Mouse (Mus musculus) neural tube, embryonic 13.5 days (tissue): ENCODE data around the gene Irx2. TPM values are rescaled to one million over a fixed set of nuclear protein-coding genes. Genes with fewer than 3 reads are reported as not detected.
A peak's percentile ranks its signal among the peaks of the same experiment; 100 is the strongest.

ENCODE experiments used
- ATAC-seq: fragments of 200-750 bp; cut with Nextera tagmentation; 2 replicates; pipeline ENCODE4 v1.8.0; 2017; ENCODE audit warnings: low read depth, mild to moderate bottlenecking, moderate TSS enrichment, moderate library complexity
- H3K27ac ChIP-seq: fragments of 300-500 bp; sonication (generic); replicated peaks from 2 replicates; pipeline ENCODE4 v1.5.1; 2015; ENCODE audit warnings: moderate library complexity, mild to moderate bottlenecking, inconsistent platforms
- H3K27me3 ChIP-seq: fragments of 300-500 bp; sonication (generic); 2 replicates; pipeline ENCODE4 v1.6.1; 2015; ENCODE audit warnings: mild to moderate bottlenecking, inconsistent platforms
- H3K36me3 ChIP-seq: fragments of 300-500 bp; sonication (generic); 2 replicates; pipeline ENCODE4 v1.6.1; 2015; ENCODE audit warnings: mild to moderate bottlenecking, inconsistent platforms
- H3K4me1 ChIP-seq: fragments of 300-500 bp; sonication (generic); replicated peaks from 2 replicates; pipeline ENCODE4 v1.6.1; 2015; ENCODE audit warnings: inconsistent platforms
- H3K4me2 ChIP-seq: fragments of 300-500 bp; sonication (generic); 2 replicates; pipeline ENCODE4 v1.6.1; 2015; ENCODE audit warnings: inconsistent platforms, mild to moderate bottlenecking, moderate library complexity
- H3K4me3 ChIP-seq: fragments of 300-500 bp; sonication (generic); 2 replicates; pipeline ENCODE4 v1.5.1; 2015; ENCODE audit warnings: mild to moderate bottlenecking, inconsistent platforms
- H3K9ac ChIP-seq: fragments of 300-500 bp; sonication (generic); 2 replicates; pipeline ENCODE4 v1.6.1; 2015; ENCODE audit warnings: moderate library complexity, mild to moderate bottlenecking, inconsistent platforms
- H3K9me3 ChIP-seq: fragments of 300-500 bp; sonication (generic); 2 replicates; pipeline ENCODE4 v1.6.1; 2016; ENCODE audit warnings: inconsistent platforms
- WGBS: fragments of 180-500 bp; shearing (Covaris S2); methylation state at CpG from one replicate; pipeline ENCODE4 v1.1.7; 2015; 5-methylcytosine and 5-hydroxymethylcytosine counted together
- polyA plus RNA-seq: library from polyadenylated mRNA; unstranded; fragments of >200 nt; fragmentation: Nextera tagmentation; extraction: Ambion mirVana; gene quantifications from 2 replicates; pipeline ENCODE4 v1.2.1, GENCODE M21; 2015

Irx2 gene
- polyA plus RNA-seq, 1 experiment from 2014 or later: 12.3 TPM

- H3K4me3 ChIP-seq: peak overlapping the region; percentile 59
- H3K4me1 ChIP-seq: peaks cover 62% of the 10 kb centered on the region
- peak overlapping the region; percentile 74 for H3K4me2 ChIP-seq
- peaks cover 94% of the 10 kb centered on the region for H3K27me3 ChIP-seq
- H3K9me3 ChIP-seq: no peaks in the 10 kb centered on the region
- no peaks in the 10 kb centered on the region for H3K36me3 ChIP-seq
- ATAC-seq: peak; percentile 42; the same call in 1 of the 2 replicates
- peak overlapping the region; percentile 79 for H3K9ac ChIP-seq
- WGBS: under 1% methylated on average over 42 of the region's 42 CpGs
- peak overlapping the region; percentile 67 for H3K27ac ChIP-seq
Observed at GRCm38 (mm10) chr13:72627391-72628321, 964 bp upstream of the Irx2 start.

GRCm38 (mm10) chr13:72628935-72629631 lies 463 bp downstream of the Irx2 start:
- Histone ChIP-seq H3K36me3 (no peaks in the 10 kb centered on the region), H3K9me3 (no peaks in the 10 kb centered on the region), H3K9ac (peak overlapping the region; percentile 79), H3K4me2 (peak overlapping the region; percentile 74), H3K4me3 (peak overlapping the region; percentile 59), H3K27ac (peak overlapping the region; percentile 84), H3K4me1 (peaks cover 63% of the 10 kb centered on the region), H3K27me3 (peaks cover 92% of the 10 kb centered on the region)
- WGBS: under 1% methylated on average over 87 of the region's 88 CpGs
- peak; percentile 60 for ATAC-seq

GRCm38 (mm10) chr13:72629806-72630205 lies 1.2 kb downstream of the Irx2 start:
- 2% methylated on average over 13 of the region's 13 CpGs for WGBS
- no peak overlapping the region for H3K27ac ChIP-seq
- peaks cover 93% of the 10 kb centered on the region for H3K27me3 ChIP-seq
- no peaks in the 10 kb centered on the region for H3K9me3 ChIP-seq
- H3K4me3 ChIP-seq: peak overlapping the region; percentile 59
- H3K4me1 ChIP-seq: peaks cover 59% of the 10 kb centered on the region
- peak overlapping the region; percentile 79 for H3K9ac ChIP-seq
- no peaks in the 10 kb centered on the region for H3K36me3 ChIP-seq
- peak overlapping the region; percentile 74 for H3K4me2 ChIP-seq
- no peak for ATAC-seq

- Histone ChIP-seq H3K4me2 (peak overlapping the region; percentile 74), H3K36me3 (no peaks in the 10 kb centered on the region), H3K9ac (peak overlapping the region; percentile 79), H3K9me3 (no peaks in the 10 kb centered on the region), H3K4me3 (peak overlapping the region; percentile 59), H3K27me3 (peaks cover 95% of the 10 kb centered on the region), H3K27ac (peak overlapping the region; percentile 62; the same call in 1 of the 2 replicates), H3K4me1 (peaks cover 62% of the 10 kb centered on the region)
- WGBS: 2% methylated on average over 60 of the region's 60 CpGs
- no peak for ATAC-seq
Observed at GRCm38 (mm10) chr13:72630501-72631372, 2.1 kb downstream of the Irx2 start.

GRCm38 (mm10) chr13:72631373-72632021 lies 2.9 kb downstream of the Irx2 start:
- peaks cover 67% of the 10 kb centered on the region for H3K4me1 ChIP-seq
- no peaks in the 10 kb centered on the region for H3K36me3 ChIP-seq
- peaks cover 93% of the 10 kb centered on the region for H3K27me3 ChIP-seq
- H3K27ac ChIP-seq: peak overlapping the region; percentile 62
- ATAC-seq: no peak
- H3K4me2 ChIP-seq: peak overlapping the region; percentile 74
- peak overlapping the region; percentile 59 for H3K4me3 ChIP-seq
- under 1% methylated on average over 62 of the region's 62 CpGs for WGBS
- H3K9ac ChIP-seq: peak overlapping the region; percentile 79
- H3K9me3 ChIP-seq: no peaks in the 10 kb centered on the region

GRCm38 (mm10) chr13:72632361-72632760 lies 3.7 kb downstream of the Irx2 start:
- Histone ChIP-seq H3K4me3 (peak overlapping the region; percentile 59), H3K4me2 (peak overlapping the region; percentile 74), H3K9ac (peak overlapping the region; percentile 79), H3K4me1 (peaks cover 70% of the 10 kb centered on the region), H3K36me3 (no peaks in the 10 kb centered on the region), H3K27ac (peak overlapping the region; percentile 62; the same call in 1 of the 2 replicates), H3K9me3 (no peaks in the 10 kb centered on the region), H3K27me3 (peaks cover 92% of the 10 kb centered on the region)
- no peak for ATAC-seq
- 6% methylated on average over 6 of the region's 6 CpGs for WGBS

GRCm38 (mm10) chr13:72633097-72633496 lies 4.5 kb downstream of the Irx2 start:
- Histone ChIP-seq H3K9ac (0 out of 2 replicates have a peak overlapping the region, but pooled peaks have one; percentile 18), H3K27me3 (peaks cover 92% of the 10 kb centered on the region), H3K4me2 (peak overlapping the region; percentile 74), H3K9me3 (no peaks in the 10 kb centered on the region), H3K36me3 (no peaks in the 10 kb centered on the region), H3K4me3 (peak overlapping the region; percentile 59), H3K4me1 (peaks cover 68% of the 10 kb centered on the region), H3K27ac (no peak overlapping the region)
- 32% methylated on average over 2 of the region's 2 CpGs for WGBS
- ATAC-seq: no peak

GRCm38 (mm10) chr13:72634752-72635315 lies 6.2 kb downstream of the Irx2 start:
- no peak overlapping the region for H3K9ac ChIP-seq
- 7% methylated on average over 7 of the region's 7 CpGs for WGBS
- H3K27ac ChIP-seq: no peak overlapping the region
- no peaks in the 10 kb centered on the region for H3K36me3 ChIP-seq
- peak overlapping the region; percentile 33 for H3K4me2 ChIP-seq
- H3K4me1 ChIP-seq: peaks cover 72% of the 10 kb centered on the region
- H3K9me3 ChIP-seq: no peaks in the 10 kb centered on the region
- no peak for ATAC-seq
- H3K27me3 ChIP-seq: peaks cover 94% of the 10 kb centered on the region
- peak overlapping the region; percentile 3; the same call in 1 of the 2 replicates for H3K4me3 ChIP-seq

- Histone ChIP-seq H3K4me3 (no peak overlapping the region), H3K27ac (no peak overlapping the region), H3K9ac (no peak overlapping the region), H3K9me3 (no peaks in the 10 kb centered on the region), H3K4me1 (peaks cover 67% of the 10 kb centered on the region), H3K36me3 (no peaks in the 10 kb centered on the region), H3K4me2 (peak overlapping the region; percentile 37), H3K27me3 (peaks cover 95% of the 10 kb centered on the region)
- ATAC-seq: no peak
- 2% methylated on average over 20 of the region's 20 CpGs for WGBS
Observed at GRCm38 (mm10) chr13:72636331-72636851, 7.8 kb downstream of the Irx2 start.

- Histone ChIP-seq H3K27me3 (peaks cover 95% of the 10 kb centered on the region), H3K36me3 (no peaks in the 10 kb centered on the region), H3K4me3 (no peak overlapping the region), H3K4me2 (no peak overlapping the region), H3K9me3 (no peaks in the 10 kb centered on the region), H3K9ac (no peak overlapping the region), H3K27ac (no peak overlapping the region), H3K4me1 (peaks cover 56% of the 10 kb centered on the region)
- no peak for ATAC-seq
- 22% methylated on average over 3 of the region's 3 CpGs for WGBS
Observed at GRCm38 (mm10) chr13:72637536-72637935, 8.9 kb downstream of the Irx2 start.
